In genomic region chr6:88924502-88925275, GRCm38 (mm10) we compare ENCODE assay signal across 8 mouse cellular contexts. TPM values are rescaled to one million over a fixed set of nuclear protein-coding genes. Genes with fewer than 3 reads are reported as not detected.
A peak's percentile ranks its signal among the peaks of the same experiment; 100 is the strongest.
DNase-seq lines count a peak whose midpoint lies in the region; ATAC-seq and TF ChIP-seq lines count a peak whose summit lies in the region.

No protein-coding gene starts in this region.

- TF ChIP-seq POLR2A in myocyte (IDR thresholded peaks at IDR 0.05; ENCODE audit: insufficient read length, low read depth): no peak

- peak; percentile 56 for DNase-seq in urinary bladder, postnatal 25 days (ENCODE audit: low spot score)
- DNase-seq in urinary bladder, adult 2 months (ENCODE audit: low spot score): no peak
- peak; percentile 61 to 68 for DNase-seq in heart, postnatal 36 days
- peak; percentile 66 to 79 for DNase-seq in kidney, postnatal 4 days
- DNase-seq in right cerebral cortex, adult 18-20 months: no peak

- no peaks in the 10 kb centered on the region for H3K79me2 ChIP-seq in myocyte (ENCODE audit: control insufficient read depth, insufficient read depth)

- H3K27me3 ChIP-seq in forebrain, embryonic 12.5 days: peaks cover 8% of the 10 kb centered on the region
- no peaks in the 10 kb centered on the region for H3K27me3 ChIP-seq in myocyte (ENCODE audit: control insufficient read depth, insufficient read depth, insufficient read length)

- H3K9me3 ChIP-seq in forebrain, embryonic 12.5 days: no peaks in the 10 kb centered on the region

- H3K4me3 ChIP-seq in forebrain, embryonic 12.5 days (replicated peaks): no peak overlapping the region
- H3K4me3 ChIP-seq in myocyte: no peak overlapping the region

- H3K36me3 ChIP-seq in forebrain, embryonic 12.5 days (replicated peaks): no peaks in the 10 kb centered on the region
- H3K36me3 ChIP-seq in myocyte (ENCODE audit: control insufficient read depth, insufficient read depth): no peaks in the 10 kb centered on the region

- no peak overlapping the region for H3K9ac ChIP-seq in forebrain, embryonic 12.5 days

- peaks cover 56% of the 10 kb centered on the region for H3K4me1 ChIP-seq in forebrain, embryonic 12.5 days

- under 1% methylated on average over 5 of the region's 5 CpGs for WGBS in forebrain, embryonic 12.5 days

- peak; percentile 31; the same call in 1 of the 2 replicates for ATAC-seq in forebrain, embryonic 12.5 days (ENCODE audit: low FRiP score)
- ATAC-seq in frontal cortex, adult (ENCODE audit: low TSS enrichment): no peak

- intact Hi-C loops in heart, postnatal 36 days (cut with DNase I): loop anchor here (5.0 kb wide), 4 partner anchors 313 to 548 kb away; partner anchors contain the start of gene Plxna1

- H3ac ChIP-seq in myocyte (ENCODE audit: control insufficient read depth, insufficient read length): no peak overlapping the region

- no peak overlapping the region; the same call in 1 of the 2 replicates for H3K4me2 ChIP-seq in forebrain, embryonic 12.5 days
- H3K4me2 ChIP-seq in myocyte (ENCODE audit: low read depth): peak overlapping the region; percentile 60

- H3K27ac ChIP-seq in forebrain, embryonic 12.5 days: peak overlapping the region; percentile 89

TF ChIP-seq in myocyte, 11 proteins besides CTCF, POLR2A, EP300 and RAD21:
- peak; percentile 31 to 86 (median 75) for TF ChIP-seq MYOG (IDR thresholded peaks at IDR 0.05; ENCODE audit: control insufficient read depth in 1 of 3, insufficient read depth in 1 of 3, insufficient read length in 2 of 3, low read depth in 2 of 3)
- TF ChIP-seq TCF12 (IDR thresholded peaks at IDR 0.05; ENCODE audit: insufficient read depth, poor library complexity, severe bottlenecking): no peak
- no peak for TF ChIP-seq POLR2AphosphoS2 (IDR thresholded peaks at IDR 0.05; ENCODE audit: insufficient read length, low read depth)
- TF ChIP-seq SRF (IDR thresholded peaks at IDR 0.05; ENCODE audit: control insufficient read depth, insufficient read length, low read depth): no peak
- TF ChIP-seq MYOD1 (IDR thresholded peaks at IDR 0.05; ENCODE audit: control insufficient read depth in 1 of 3, insufficient read length in 2 of 3, low read depth in 2 of 3): peak; percentile 26 to 89 (median 55)
- TF ChIP-seq CEBPB (IDR thresholded peaks at IDR 0.05; ENCODE audit: insufficient read depth, poor library complexity, severe bottlenecking): peak; percentile 36; the same call in 1 of the 2 replicates
- no peak for TF ChIP-seq E2F4 (IDR thresholded peaks at IDR 0.05; ENCODE audit: insufficient read depth)
- TF ChIP-seq USF1 (IDR thresholded peaks at IDR 0.05; ENCODE audit: low read depth): peak; percentile 90
- TF ChIP-seq TCF3 (IDR thresholded peaks at IDR 0.05; ENCODE audit: insufficient read length, low read depth): peak; percentile 33
- TF ChIP-seq REST (IDR thresholded peaks at IDR 0.05; ENCODE audit: insufficient read depth, insufficient read length): no peak
- TF ChIP-seq MAX (IDR thresholded peaks at IDR 0.05; ENCODE audit: low read depth): no peak

RNA-seq across cellular contexts. Expression of gene Tpra1, which starts 22.6 kb away (rescaled TPM):
- polyA plus RNA-seq in urinary bladder, adult 2 months (2012; rRNA removed): 88.4 and 107 TPM in 2 replicates
- polyA plus RNA-seq in forebrain, embryonic 12.5 days (2016; fragmentation: Nextera tagmentation; extraction: Ambion mirVana): 49.9 and 60.6 TPM in 2 replicates
- 10 to 100 TPM; 35.1 to 35.4 TPM for total RNA-seq in heart, postnatal 36 days (2021)
- polyA plus RNA-seq in myocyte (2012; fragmentation: generic; extraction: Trizol): 27.3 TPM

RNA-seq across cellular contexts. Expression of gene Mcm2, which starts 26.1 kb away (rescaled TPM):
- polyA plus RNA-seq in urinary bladder, adult 2 months (2012; rRNA removed): 10.0 and 14.5 TPM in 2 replicates
- polyA plus RNA-seq in forebrain, embryonic 12.5 days (2016; fragmentation: Nextera tagmentation; extraction: Ambion mirVana): 200 and 211 TPM in 2 replicates
- 1 to 10 TPM; 5.4 to 6.5 TPM for total RNA-seq in heart, postnatal 36 days (2021)
- 42.1 TPM for polyA plus RNA-seq in myocyte (2012; fragmentation: generic; extraction: Trizol)

RNA-seq across cellular contexts. Expression of gene Podxl2, which starts 49.8 kb away (rescaled TPM):
- polyA plus RNA-seq in urinary bladder, adult 2 months (2012; rRNA removed): 23.2 and 24.2 TPM in 2 replicates
- polyA plus RNA-seq in forebrain, embryonic 12.5 days (2016; fragmentation: Nextera tagmentation; extraction: Ambion mirVana): 248 and 258 TPM in 2 replicates
- total RNA-seq in heart, postnatal 36 days (2021): 10 to 100 TPM; 13.7 to 21.2 TPM
- 3.4 TPM for polyA plus RNA-seq in myocyte (2012; fragmentation: generic; extraction: Trizol)

Comparison
In these comparisons a context has a peak if more than half of its experiments do, and no peak if none do; other contexts are left out.
1. DNase-seq: peak in urinary bladder, postnatal 25 days (single experiment), heart, postnatal 36 days (2 of 2) and kidney, postnatal 4 days (2 of 2); none in urinary bladder, adult 2 months (single experiment) and right cerebral cortex, adult 18-20 months (single experiment).